Mouse (Mus musculus) CH12.LX (cell line): Measurements from ENCODE around the gene Dph7. TPM values are rescaled to one million over a fixed set of nuclear protein-coding genes. Genes with fewer than 3 reads are reported as not detected.
A peak's percentile ranks its signal among the peaks of the same experiment; 100 is the strongest.

ENCODE experiments used
- DNase-seq: peaks from one replicate; pipeline ENCODE4 v3.0.0-alpha.2; 2013; ENCODE audit errors: extremely low read depth
- H3K27ac ChIP-seq: 2 replicates; pipeline ENCODE4 v1.5.1; 2012; ENCODE audit warnings: low read depth, mild to moderate bottlenecking, control low read depth, moderate library complexity; ENCODE audit not compliant: insufficient read depth
- H3K27me3 ChIP-seq: replicated peaks from 2 replicates; pipeline ENCODE3; 2012; ENCODE audit warnings: inconsistent platforms
- H3K36me3 ChIP-seq, 2 experiments: replicated peaks in 1 of 2; 2 replicates each; pipeline versions ENCODE3 to v1.6.1; 2012; ENCODE audit warnings: inconsistent platforms in 1 of 2, low read length in 1 of 2, mild to moderate bottlenecking in 1 of 2, mixed read lengths in 1 of 2, moderate library complexity in 1 of 2; ENCODE audit not compliant: control insufficient read depth in 1 of 2, insufficient read depth in 1 of 2
- H3K4me1 ChIP-seq, 2 experiments: 2 replicates each; pipeline ENCODE4 v1.6.1; 2012; ENCODE audit warnings: inconsistent platforms in 1 of 2, moderate library complexity in 1 of 2; ENCODE audit not compliant: insufficient read depth in 2 of 2, control insufficient read depth in 1 of 2
- H3K4me2 ChIP-seq: 2 replicates; pipeline ENCODE4 v1.6.1; 2012; ENCODE audit warnings: low read depth, mild to moderate bottlenecking, control low read depth; ENCODE audit not compliant: poor library complexity, insufficient read depth, severe bottlenecking
- H3K4me3 ChIP-seq, 3 experiments: fragments of 150-350 bp in 1 of 3; sonication (generic) in 1 of 3; replicated peaks in 1 of 3; 2 replicates each; pipeline versions ENCODE3 to v1.5.1; 2011 to 2012; ENCODE audit warnings: low read depth in 2 of 3, low read length in 2 of 3, mild to moderate bottlenecking in 2 of 3, moderate library complexity in 2 of 3, control low read depth in 1 of 3, improper control_type of control experiment in 1 of 3, inconsistent platforms in 1 of 3, mixed read lengths in 1 of 3; ENCODE audit not compliant: poor library complexity in 1 of 3
- H3K79me2 ChIP-seq: replicated peaks from 2 replicates; pipeline ENCODE4 v1.6.1; 2012; ENCODE audit warnings: mild to moderate bottlenecking, moderate library complexity; ENCODE audit not compliant: control insufficient read depth, poor library complexity, insufficient read depth, severe bottlenecking; ENCODE audit errors: extremely low read depth
- H3K9ac ChIP-seq: 2 replicates; pipeline ENCODE4 v1.6.1; 2012; ENCODE audit warnings: low read depth, mild to moderate bottlenecking, control low read depth, moderate library complexity; ENCODE audit not compliant: insufficient read depth
- H3K9me3 ChIP-seq: replicated peaks from 2 replicates; pipeline ENCODE3; 2012; ENCODE audit warnings: low read length, inconsistent platforms, mixed read lengths
- BHLHE40 ChIP-seq: IDR thresholded peaks from 2 replicates; pipeline ENCODE4 v1.6.1; 2011; ENCODE audit warnings: mild to moderate bottlenecking, low read depth, low read length, improper control_type of control experiment
- CHD1 ChIP-seq: IDR thresholded peaks from 2 replicates; pipeline ENCODE4 v1.6.1; 2012; ENCODE audit warnings: low read depth, low read length, improper control_type of control experiment, inconsistent platforms
- CHD2 ChIP-seq: IDR thresholded peaks from 2 replicates; pipeline ENCODE4 v1.6.1; 2011; ENCODE audit warnings: low read length, improper control_type of control experiment
- CTCF ChIP-seq, 2 experiments: IDR thresholded peaks in 1 of 2; conservative IDR thresholded peaks in 1 of 2; 2 replicates each; pipeline ENCODE4 v1.5.1; 2011 to 2012; ENCODE audit warnings: low read depth in 2 of 2, low read length in 2 of 2, improper control_type of control experiment in 1 of 2, inconsistent platforms in 1 of 2, mild to moderate bottlenecking in 1 of 2, moderate library complexity in 1 of 2
- IRF4 ChIP-seq: IDR thresholded peaks from 2 replicates; pipeline ENCODE4 v1.6.1; 2014; ENCODE audit warnings: low read depth, mild to moderate bottlenecking, inconsistent platforms, low read length, improper control_type of control experiment
- JUN ChIP-seq: IDR thresholded peaks from 2 replicates; pipeline ENCODE4 v1.6.1; 2011; ENCODE audit warnings: low read depth, mild to moderate bottlenecking, low read length, improper control_type of control experiment, moderate library complexity; ENCODE audit not compliant: insufficient read depth
- MAX ChIP-seq: IDR thresholded peaks from 2 replicates; pipeline ENCODE4 v1.6.1; 2011; ENCODE audit warnings: low read length, improper control_type of control experiment
- MEF2A ChIP-seq: IDR thresholded peaks from 2 replicates; pipeline ENCODE4 v1.6.1; 2014; ENCODE audit warnings: low read depth, mild to moderate bottlenecking, inconsistent platforms, low read length, improper control_type of control experiment, borderline replicate concordance
- MXI1 ChIP-seq: IDR thresholded peaks from 2 replicates; pipeline ENCODE4 v1.6.1; 2011; ENCODE audit warnings: mild to moderate bottlenecking, low read depth, low read length, improper control_type of control experiment
- NELFE ChIP-seq: IDR thresholded peaks from 2 replicates; pipeline ENCODE4 v1.6.1; 2011; ENCODE audit warnings: low read depth, low read length, improper control_type of control experiment
- NRF1 ChIP-seq: IDR thresholded peaks from 2 replicates; pipeline ENCODE4 v1.6.1; 2014; ENCODE audit warnings: low read depth, mild to moderate bottlenecking, inconsistent platforms, low read length, improper control_type of control experiment, moderate library complexity
- PAX5 ChIP-seq: IDR thresholded peaks from 2 replicates; pipeline ENCODE4 v1.6.1; 2012; ENCODE audit warnings: low read length, inconsistent platforms, mixed read lengths
- POLR2AphosphoS2 ChIP-seq: IDR thresholded peaks from 2 replicates; pipeline ENCODE4 v1.6.1; 2011; ENCODE audit warnings: low read depth, low read length, improper control_type of control experiment
- RAD21 ChIP-seq: IDR thresholded peaks from 2 replicates; pipeline ENCODE4 v1.6.1; 2011; ENCODE audit warnings: low read depth, mild to moderate bottlenecking, low read length, improper control_type of control experiment, moderate library complexity
- RCOR1 ChIP-seq: conservative IDR thresholded peaks from 2 replicates; pipeline ENCODE4 v1.6.1; 2012; ENCODE audit warnings: low read depth, mild to moderate bottlenecking, inconsistent platforms, low read length, improper control_type of control experiment
- SMC3 ChIP-seq: IDR thresholded peaks from 2 replicates; pipeline ENCODE4 v1.6.1; 2011; ENCODE audit warnings: low read depth, low read length, improper control_type of control experiment
- TBP ChIP-seq: conservative IDR thresholded peaks from 2 replicates; pipeline ENCODE4 v1.6.1; 2011; ENCODE audit warnings: low read depth, low read length, improper control_type of control experiment
- UBTF ChIP-seq: IDR thresholded peaks from 2 replicates; pipeline ENCODE4 v1.6.1; 2012; ENCODE audit warnings: low read depth, mild to moderate bottlenecking, inconsistent platforms, low read length, improper control_type of control experiment, moderate library complexity
- USF2 ChIP-seq: conservative IDR thresholded peaks from 2 replicates; pipeline ENCODE4 v1.6.1; 2011; ENCODE audit warnings: low read depth, low read length, improper control_type of control experiment
- ZC3H11A ChIP-seq: IDR thresholded peaks from 2 replicates; pipeline ENCODE4 v1.6.1; 2012; ENCODE audit warnings: low read depth, mild to moderate bottlenecking, inconsistent platforms, low read length, improper control_type of control experiment
- ZKSCAN1 ChIP-seq: IDR thresholded peaks from 2 replicates; pipeline ENCODE4 v1.6.1; 2012; ENCODE audit warnings: low read depth, inconsistent platforms, low read length, improper control_type of control experiment, borderline replicate concordance
- dilution Hi-C: fragments of 300-500 bp; cut with MboI; formaldehyde crosslinking; loops from 2 replicates; pipeline ENCODE4 v1.14.3; 2020; ENCODE audit warnings: low sequenced_read_pairs; ENCODE audit not compliant: extremely low pct_unique_long_range_greater_than_20kb, extremely low pct_ligation_motif_present
- in situ Hi-C: fragments of 300-500 bp; cut with MboI; formaldehyde crosslinking; loops from 3 replicates; pipeline ENCODE4 v1.14.3; 2019; ENCODE audit warnings: low sequenced_read_pairs, low pct_ligation_motif_present, low pct_unique_long_range_greater_than_20kb, mixed read lengths
- polyA plus RNA-seq: library from polyadenylated mRNA; unstranded; fragments of >175 nt; gene quantifications from 2 replicates; pipeline ENCODE4 v1.2.1, GENCODE M21; 2012; ENCODE audit warnings: low read depth; ENCODE audit not compliant: insufficient read length
- total RNA-seq, 2 experiments: library from RNA; depleted of rRNA; stranded (reverse); fragments of 300-350 nt in 1 of 2; fragments of >200 nt in 1 of 2; gene quantifications; 2 replicates each; pipeline ENCODE4 v1.2.3; 2012 to 2014

Gene Dph7
- total and polyA plus RNA-seq, 3 experiments, result 23.4 to 24.7 (median 24.6) TPM

- no peak for TF ChIP-seq JUN
Observed at GRCm38 (mm10) chr2:24918930-24919838, 43.0 kb upstream of the Dph7 start, which contains the start of gene Ehmt1 (continued).

GRCm38 (mm10) chr2:24919839-24920175 is 42.4 kb upstream of the Dph7 start:
- dilution Hi-C loops (no loop called here), in situ Hi-C loops (no loop called here)
- Histone ChIP-seq H3K27ac (no peak overlapping the region), H3K4me1 (peaks cover 0 to 15% of the 10 kb centered on the region in 2 experiments; a peak in 3 of 4 replicates), H3K4me2 (peak overlapping the region; percentile 41), H3K9me3 (no peaks in the 10 kb centered on the region), H3K9ac (peak overlapping the region; percentile 59), H3K4me3 (peak overlapping the region; percentile 56 to 89 (median 62)), H3K79me2 (peaks cover 30% of the 10 kb centered on the region), H3K36me3 (peaks cover 2 to 8% of the 10 kb centered on the region in 2 experiments), H3K27me3 (no peaks in the 10 kb centered on the region)
- no peak for DNase-seq
- no peak for TF ChIP-seq PAX5
- TF ChIP-seq IRF4, result 0 out of 2 replicates have a peak, but pooled peaks have one; percentile 1
- TF ChIP-seq BHLHE40, result 0 out of 2 replicates have a peak, but pooled peaks have one; percentile 3
- TF ChIP-seq MXI1, result no peak
- TF ChIP-seq TBP, result no peak
- TF ChIP-seq MEF2A, result 0 out of 2 replicates have a peak, but pooled peaks have one; percentile 1

DNA sequence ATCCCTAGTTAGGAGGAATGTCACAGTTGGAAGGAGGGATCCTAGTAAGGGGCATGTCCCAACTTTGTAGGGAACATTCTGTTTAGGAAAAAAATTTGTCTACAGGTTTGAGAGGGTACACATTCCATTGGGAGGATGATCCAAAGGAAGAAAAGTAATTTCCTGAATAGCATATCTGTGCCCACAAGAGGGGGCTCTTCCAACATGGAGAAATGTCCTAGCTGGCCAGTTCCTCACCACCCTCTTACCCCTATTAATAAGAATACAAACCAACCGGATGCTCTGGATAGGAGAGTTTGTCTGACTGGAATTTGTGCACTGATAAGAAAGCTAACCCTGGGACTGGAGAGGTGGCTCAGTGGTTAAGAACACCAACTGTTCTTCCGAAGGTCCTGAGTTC is 38.6 kb upstream of the Dph7 start:
- Histone ChIP-seq H3K36me3 (peaks cover 18 to 34% of the 10 kb centered on the region in 2 experiments), H3K4me2 (no peak overlapping the region), H3K27ac (no peak overlapping the region), H3K27me3 (no peaks in the 10 kb centered on the region), H3K4me3 (no peak overlapping the region), H3K9me3 (no peaks in the 10 kb centered on the region), H3K9ac (no peak overlapping the region), H3K4me1 (peaks cover 4 to 24% of the 10 kb centered on the region in 2 experiments), H3K79me2 (peaks cover 5% of the 10 kb centered on the region; the same call in 1 of the 2 replicates)
- in situ Hi-C loops (no loop called here), dilution Hi-C loops (no loop called here)
- DNase-seq, result no peak
- TF ChIP-seq USF2 (no peak), MXI1 (no peak), UBTF (no peak), SMC3 (peak; percentile 45; the same call in 1 of the 2 replicates), NELFE (no peak), ZC3H11A (no peak), BHLHE40 (no peak), ZKSCAN1 (no peak), IRF4 (no peak), NRF1 (no peak), CTCF (conservative IDR thresholded peaks at IDR 0.05 in 1 of 2, IDR thresholded peaks at IDR 0.05 in 1 of 2; ENCODE audit: low read depth in 2 of 2, low read length in 2 of 2) (peak; percentile 29 to 67; a peak in 3 of 4 replicates), RAD21 (peak; percentile 61), CHD1 (no peak), MAX (no peak), POLR2AphosphoS2 (no peak), CHD2 (no peak), RCOR1 (no peak)
